Mouse (Mus musculus) CD4-positive, CD25-positive, alpha-beta regulatory T cell, adult 4 months (primary cell): ENCODE results near the gene 1700017B05Rik. TPM values are rescaled to one million over a fixed set of nuclear protein-coding genes. Genes with fewer than 3 reads are reported as not detected.
"Not testable (repeated sequence)": the region's sequence is repeated elsewhere in the genome, so short reads cannot be mapped to it uniquely, and the experiment has no call there.

Experiments used
- ATAC-seq: one replicate; pipeline ENCODE4 v1.8.0; 2017
- polyA plus RNA-seq, 2 experiments: library from polyadenylated mRNA; unstranded; fragments of 100-300 nt; shearing (Covaris generic); gene quantifications; one replicate each; pipeline ENCODE4 v1.2.1; 2017

1700017B05Rik gene
- polyA plus RNA-seq, 2 experiments from 2014 or later = 15.1 to 22.6 TPM

GRCm38 (mm10) chr9:57244106-57244685 lies 18.2 kb downstream of the 1700017B05Rik start:
- ATAC-seq = no peak

- ATAC-seq = no peak
Observed at GRCm38 (mm10) chr9:57242916-57243315, 19.5 kb downstream of the 1700017B05Rik start.

- no peak for ATAC-seq
Observed at GRCm38 (mm10) chr9:57241111-57241510, 21.3 kb downstream of the 1700017B05Rik start.

GRCm38 (mm10) chr9:57238220-57238619 lies 24.2 kb downstream of the 1700017B05Rik start:
- ATAC-seq = no peak

- no peak for ATAC-seq
Observed at GRCm38 (mm10) chr9:57237705-57238104, 24.7 kb downstream of the 1700017B05Rik start.

GRCm38 (mm10) chr9:57236256-57236655 lies 26.2 kb downstream of the 1700017B05Rik start, which contains the start of gene Trcg1:
Trcg1 (plus strand) TSS chr9:57236556.
- no peak for ATAC-seq

- no peak for ATAC-seq
Observed at GRCm38 (mm10) chr9:57233767-57234166, 28.6 kb downstream of the 1700017B05Rik start.

GRCm38 (mm10) chr9:57233142-57233541 lies 29.3 kb downstream of the 1700017B05Rik start:
- no peak for ATAC-seq

- ATAC-seq = no peak
Observed at GRCm38 (mm10) chr9:57232341-57232940, 30.0 kb downstream of the 1700017B05Rik start.

- ATAC-seq = no peak
Observed at GRCm38 (mm10) chr9:57231536-57232255, 30.7 kb downstream of the 1700017B05Rik start.

GRCm38 (mm10) chr9:57230146-57230783 lies 32.1 kb downstream of the 1700017B05Rik start:
- ATAC-seq = no peak

GRCm38 (mm10) chr9:57229726-57230125 lies 32.7 kb downstream of the 1700017B05Rik start:
- ATAC-seq = no peak

- no peak for ATAC-seq
Observed at GRCm38 (mm10) chr9:57228186-57228585, 34.2 kb downstream of the 1700017B05Rik start.

GRCm38 (mm10) chr9:57227203-57227602 lies 35.2 kb downstream of the 1700017B05Rik start:
- ATAC-seq = no peak

- ATAC-seq = not testable (repeated sequence)
Observed at GRCm38 (mm10) chr9:57226628-57227122, 35.7 kb downstream of the 1700017B05Rik start.

- ATAC-seq = no peak
Observed at GRCm38 (mm10) chr9:57225780-57226627, 36.4 kb downstream of the 1700017B05Rik start.

GRCm38 (mm10) chr9:57223341-57223740 lies 39.1 kb downstream of the 1700017B05Rik start:
- ATAC-seq = no peak

GRCm38 (mm10) chr9:57220356-57220755 lies 42.1 kb downstream of the 1700017B05Rik start:
- ATAC-seq = no peak

- ATAC-seq = no peak
Observed at GRCm38 (mm10) chr9:57219511-57219910, 42.9 kb downstream of the 1700017B05Rik start.

- no peak for ATAC-seq
Observed at GRCm38 (mm10) chr9:57218776-57219175, 43.6 kb downstream of the 1700017B05Rik start.

- ATAC-seq = no peak
Observed at GRCm38 (mm10) chr9:57217220-57217619, 45.2 kb downstream of the 1700017B05Rik start.

GRCm38 (mm10) chr9:57214500-57214899 lies 47.9 kb downstream of the 1700017B05Rik start:
- ATAC-seq = no peak
